Mouse (Mus musculus) kidney, postnatal 14 days (tissue): ENCODE data around the gene Hoxa6.
A peak's percentile ranks its signal among the peaks of the same experiment; 100 is the strongest.

Experiments used
- DNase-seq: peaks from one replicate; pipeline ENCODE4 v3.0.0; 2022; ENCODE audit warnings: mixed read lengths

Gene Hoxa6

GRCm38 (mm10) chr6:52161336-52162092 lies 47.0 kb downstream of the Hoxa6 start:
- no peak for DNase-seq

GRCm38 (mm10) chr6:52160511-52161335 lies 47.8 kb downstream of the Hoxa6 start:
- peak; percentile 82 for DNase-seq

GRCm38 (mm10) chr6:52159979-52160378 lies 48.5 kb downstream of the Hoxa6 start:
- peak; percentile 53 for DNase-seq

- DNase-seq, result peak; percentile 61
Measured at GRCm38 (mm10) chr6:52159164-52159761, 49.3 kb downstream of the Hoxa6 start.

- DNase-seq, result peak; percentile 93
Measured at GRCm38 (mm10) chr6:52158276-52159051, 50.1 kb downstream of the Hoxa6 start, which contains the start of gene Hoxa1. Gene Hoxa1, minus strand, starts transcription at chr6:52158317.

GRCm38 (mm10) chr6:52157466-52158275 lies 50.9 kb downstream of the Hoxa6 start:
- DNase-seq, result no peak

- no peak for DNase-seq
Measured at GRCm38 (mm10) chr6:52156551-52157200, 51.8 kb downstream of the Hoxa6 start.
